Mouse (Mus musculus) urinary bladder, postnatal 10 days (tissue): ENCODE results near the gene H2afb3.
"Not testable (repeated sequence)": the region's sequence is repeated elsewhere in the genome, so short reads cannot be mapped to it uniquely, and the experiment has no call there.

Source experiments
- DNase-seq: peaks from one replicate; pipeline ENCODE4 v3.0.0; 2022; ENCODE audit warnings: low spot score

H2afb3 gene

GRCm38 (mm10) chrX:120312995-120313394 lies at the start of gene H2afb3:
Gene H2afb3 (minus strand): TSS chrX:120313095.
- not testable (repeated sequence) for DNase-seq

- no peak for DNase-seq
Measured at GRCm38 (mm10) chrX:120301469-120302175, 11.3 kb downstream of the H2afb3 start.

GRCm38 (mm10) chrX:120292832-120293750 lies 19.8 kb downstream of the H2afb3 start:
- no peak for DNase-seq

- no peak for DNase-seq
Measured at GRCm38 (mm10) chrX:120291696-120292095, 21.2 kb downstream of the H2afb3 start.

- DNase-seq = no peak
Measured at GRCm38 (mm10) chrX:120290900-120291280, 22.0 kb downstream of the H2afb3 start.

GRCm38 (mm10) chrX:120290011-120290899 lies 22.6 kb downstream of the H2afb3 start, which contains the start of gene Pcdh11x:
Gene Pcdh11x (plus strand): TSS chrX:120290259.
- DNase-seq = no peak

- DNase-seq = no peak
Measured at GRCm38 (mm10) chrX:120287502-120287901, 25.4 kb downstream of the H2afb3 start.

- no peak for DNase-seq
Measured at GRCm38 (mm10) chrX:120285522-120285921, 27.4 kb downstream of the H2afb3 start.
